Mouse (Mus musculus) forebrain, embryonic 15.5 days (tissue): ENCODE measurements at regions not wholly inside any gene's neighbourhood (a gene's known extent, or its start where the extent isn't known, plus 50 kb on each side); places are given as distances from the start of the nearest gene placed in this dataset.

Experiments
- ATAC-seq: fragments of 200-750 bp; cut with Nextera tagmentation; replicated peaks from 2 replicates; pipeline ENCODE4 v1.8.0; 2017; ENCODE audit warnings: mild to moderate bottlenecking, moderate TSS enrichment, moderate library complexity
- H3K27ac ChIP-seq: fragments of 300-500 bp; sonication (generic); replicated peaks from 2 replicates; pipeline ENCODE4 v1.5.1; 2015; ENCODE audit warnings: mild to moderate bottlenecking, inconsistent platforms
- H3K27me3 ChIP-seq: fragments of 300-500 bp; sonication (generic); 2 replicates; pipeline ENCODE4 v1.6.1; 2015; ENCODE audit warnings: inconsistent platforms
- H3K36me3 ChIP-seq: fragments of 300-500 bp; sonication (generic); 2 replicates; pipeline ENCODE4 v1.6.1; 2015; ENCODE audit warnings: mild to moderate bottlenecking, inconsistent platforms
- H3K4me1 ChIP-seq: fragments of 300-500 bp; sonication (generic); 2 replicates; pipeline ENCODE4 v1.6.1; 2015; ENCODE audit warnings: inconsistent platforms
- H3K4me2 ChIP-seq: fragments of 300-500 bp; sonication (generic); replicated peaks from 2 replicates; pipeline ENCODE4 v1.6.1; 2015; ENCODE audit warnings: mild to moderate bottlenecking, inconsistent platforms
- H3K4me3 ChIP-seq: fragments of 300-500 bp; sonication (generic); 2 replicates; pipeline ENCODE4 v1.5.1; 2015; ENCODE audit warnings: mild to moderate bottlenecking, inconsistent platforms
- H3K9ac ChIP-seq: fragments of 300-500 bp; sonication (generic); replicated peaks from 2 replicates; pipeline ENCODE4 v1.6.1; 2015; ENCODE audit warnings: mild to moderate bottlenecking, inconsistent platforms
- H3K9me3 ChIP-seq: fragments of 300-500 bp; sonication (generic); 2 replicates; pipeline ENCODE4 v1.6.1; 2016; ENCODE audit warnings: inconsistent platforms
- WGBS: fragments of 180-500 bp; shearing (Covaris S2); methylation state at CpG from one replicate; pipeline ENCODE4 v1.1.7; 2015; ENCODE audit warnings: mixed read lengths; 5-methylcytosine and 5-hydroxymethylcytosine counted together

DNA sequence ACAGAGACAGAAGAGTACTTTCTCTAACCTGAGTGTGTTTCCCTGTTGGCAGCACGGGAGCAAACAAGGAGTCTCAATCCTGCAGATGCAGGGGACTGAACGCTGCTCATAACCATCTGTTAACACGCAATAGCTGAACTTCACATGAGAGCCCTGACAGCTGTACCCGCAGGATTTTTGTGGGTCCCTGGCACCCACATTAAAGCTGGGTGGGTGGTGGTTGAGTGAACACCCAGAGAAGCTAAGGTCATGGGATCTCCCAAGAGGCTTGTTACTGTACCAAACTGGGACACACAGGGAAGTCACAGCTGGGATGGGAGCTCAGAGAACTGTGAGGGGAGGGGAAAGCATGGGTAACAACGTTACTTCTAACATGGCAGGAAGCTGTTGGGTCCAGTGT is 562.9 kb downstream of the Vrk1 start:
- Histone ChIP-seq H3K9ac (no peak overlapping the region), H3K4me1 (no peaks in the 10 kb centered on the region), H3K4me3 (no peak overlapping the region), H3K9me3 (no peaks in the 10 kb centered on the region), H3K27ac (no peak overlapping the region), H3K27me3 (no peaks in the 10 kb centered on the region), H3K4me2 (no peak overlapping the region), H3K36me3 (no peaks in the 10 kb centered on the region)
- ATAC-seq, result no peak
- WGBS, result 90% methylated on average over 5 of the region's 5 CpGs

DNA sequence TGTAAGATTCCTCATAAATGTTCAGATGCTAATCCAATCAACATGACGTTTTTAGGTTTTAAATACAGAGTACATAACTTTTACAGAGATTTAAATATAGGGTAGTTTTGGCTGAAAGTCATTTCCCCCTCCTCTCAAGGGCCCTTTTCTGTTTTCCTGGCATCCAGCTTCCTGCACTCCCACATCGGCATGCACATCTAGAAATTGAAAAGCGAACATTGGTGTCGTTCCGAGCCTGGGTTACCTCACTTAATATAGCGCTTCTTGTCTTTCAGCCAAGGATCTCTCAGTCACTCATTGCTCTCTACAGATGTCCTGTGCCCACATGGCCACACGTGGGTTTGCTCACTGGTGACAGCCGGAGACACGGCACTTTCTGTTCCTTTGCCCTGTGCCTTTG is 572.7 kb downstream of the Vrk1 start:
- H3K4me3 ChIP-seq, result no peak overlapping the region
- 72% methylated on average over 9 of the region's 9 CpGs for WGBS
- no peaks in the 10 kb centered on the region for H3K4me1 ChIP-seq
- H3K27me3 ChIP-seq, result no peaks in the 10 kb centered on the region
- H3K27ac ChIP-seq, result no peak overlapping the region
- H3K9ac ChIP-seq, result no peak overlapping the region
- no peaks in the 10 kb centered on the region for H3K36me3 ChIP-seq
- ATAC-seq, result no peak
- H3K9me3 ChIP-seq, result no peaks in the 10 kb centered on the region
- H3K4me2 ChIP-seq, result no peak overlapping the region

DNA sequence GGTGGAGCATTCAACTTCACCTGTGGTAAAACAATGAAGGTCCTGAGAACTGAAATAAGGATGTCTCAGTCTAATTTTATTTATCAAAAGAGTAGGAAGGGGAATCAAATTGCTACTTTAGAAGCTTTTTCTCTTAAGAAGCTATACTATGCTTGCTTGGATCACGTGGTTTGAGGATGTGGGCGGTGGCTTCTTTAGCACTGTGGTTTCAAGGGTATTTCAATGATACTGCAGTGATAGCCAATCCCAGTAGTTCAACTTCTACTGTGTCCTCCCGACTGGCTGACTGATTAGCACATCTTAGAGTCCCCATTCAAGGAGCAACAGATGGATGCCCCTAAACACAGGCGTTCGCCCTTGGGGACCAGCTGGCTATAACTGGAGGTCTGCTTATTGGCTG is 575.6 kb downstream of the Vrk1 start:
- WGBS, result 87% methylated on average over 5 of the region's 5 CpGs
- Histone ChIP-seq H3K27me3 (no peaks in the 10 kb centered on the region), H3K36me3 (no peaks in the 10 kb centered on the region), H3K4me1 (no peaks in the 10 kb centered on the region), H3K9ac (no peak overlapping the region), H3K4me2 (no peak overlapping the region), H3K9me3 (no peaks in the 10 kb centered on the region), H3K27ac (no peak overlapping the region), H3K4me3 (no peak overlapping the region)
- ATAC-seq, result no peak

DNA sequence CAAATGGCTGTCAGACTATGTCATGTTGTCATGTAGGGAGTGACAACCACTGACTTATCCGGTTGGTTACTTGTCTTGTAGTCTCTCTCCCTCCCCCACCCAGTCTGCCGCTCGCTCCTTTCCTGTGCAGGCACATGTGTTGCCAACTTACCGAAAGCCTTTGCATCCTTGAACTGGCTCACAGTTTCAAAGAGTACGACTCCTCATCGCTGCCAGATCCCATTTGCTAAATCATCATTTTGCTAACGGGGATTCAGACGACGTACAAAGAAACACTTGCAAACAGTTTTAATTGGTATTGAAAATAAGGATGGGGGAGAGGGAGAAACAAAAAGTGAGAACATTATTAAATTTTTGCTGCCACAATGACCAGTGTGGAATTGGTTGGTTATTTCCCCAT is 582.7 kb downstream of the Vrk1 start:
- WGBS, result 44% methylated on average over 9 of the region's 9 CpGs
- no peaks in the 10 kb centered on the region for H3K4me1 ChIP-seq
- H3K27ac ChIP-seq, result no peak overlapping the region
- no peak overlapping the region for H3K4me3 ChIP-seq
- no peaks in the 10 kb centered on the region for H3K27me3 ChIP-seq
- H3K36me3 ChIP-seq, result no peaks in the 10 kb centered on the region
- no peak overlapping the region for H3K4me2 ChIP-seq
- H3K9me3 ChIP-seq, result no peaks in the 10 kb centered on the region
- no peak for ATAC-seq
- no peak overlapping the region for H3K9ac ChIP-seq

DNA sequence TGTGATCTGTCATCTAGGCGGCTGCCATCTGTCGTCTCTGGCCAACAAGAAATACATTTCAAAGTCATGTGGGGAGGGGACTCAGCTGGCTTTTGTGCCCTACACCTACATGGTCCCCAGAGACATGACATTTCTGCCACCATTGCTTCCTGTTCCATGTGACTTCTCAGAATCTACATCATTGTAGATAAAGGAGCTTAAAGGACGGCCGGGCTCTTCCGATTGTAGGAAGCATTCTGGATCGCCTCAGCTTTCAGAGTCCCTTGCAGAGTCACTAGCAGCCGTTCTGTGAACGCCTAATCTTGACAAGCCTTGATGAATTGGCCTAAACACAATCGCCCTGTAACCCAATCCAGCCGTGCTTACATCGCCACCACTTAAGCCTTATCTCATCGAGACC is 587.6 kb downstream of the Vrk1 start:
- WGBS, result 72% methylated on average over 12 of the region's 12 CpGs
- Histone ChIP-seq H3K9ac (no peak overlapping the region), H3K4me3 (no peak overlapping the region), H3K27ac (no peak overlapping the region), H3K27me3 (no peaks in the 10 kb centered on the region), H3K4me2 (no peak overlapping the region), H3K9me3 (no peaks in the 10 kb centered on the region), H3K4me1 (no peaks in the 10 kb centered on the region), H3K36me3 (no peaks in the 10 kb centered on the region)
- no peak for ATAC-seq

DNA sequence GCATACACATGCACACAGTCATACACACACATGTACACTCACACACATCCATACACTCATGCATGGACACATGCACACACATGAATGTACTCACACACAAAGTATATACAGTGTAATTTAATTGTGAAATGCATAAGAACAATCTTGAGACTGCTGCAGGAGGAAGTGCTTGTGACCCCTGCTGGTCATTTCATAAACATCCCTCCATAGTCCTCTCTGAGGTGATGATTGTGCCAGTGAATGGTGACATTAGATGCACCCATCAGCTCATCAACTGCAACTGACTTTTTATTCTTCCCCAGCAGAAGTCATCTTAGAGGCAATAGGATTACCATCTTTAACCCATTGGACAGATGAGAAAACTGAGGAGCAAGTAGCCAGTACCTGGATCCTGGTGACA is 597.2 kb downstream of the Vrk1 start:
- no peak overlapping the region for H3K4me2 ChIP-seq
- ATAC-seq, result no peak
- H3K27me3 ChIP-seq, result no peaks in the 10 kb centered on the region
- H3K4me1 ChIP-seq, result no peaks in the 10 kb centered on the region
- H3K4me3 ChIP-seq, result no peak overlapping the region
- H3K9me3 ChIP-seq, result no peaks in the 10 kb centered on the region
- H3K36me3 ChIP-seq, result no peaks in the 10 kb centered on the region
- H3K27ac ChIP-seq, result no peak overlapping the region
- H3K9ac ChIP-seq, result no peak overlapping the region

DNA sequence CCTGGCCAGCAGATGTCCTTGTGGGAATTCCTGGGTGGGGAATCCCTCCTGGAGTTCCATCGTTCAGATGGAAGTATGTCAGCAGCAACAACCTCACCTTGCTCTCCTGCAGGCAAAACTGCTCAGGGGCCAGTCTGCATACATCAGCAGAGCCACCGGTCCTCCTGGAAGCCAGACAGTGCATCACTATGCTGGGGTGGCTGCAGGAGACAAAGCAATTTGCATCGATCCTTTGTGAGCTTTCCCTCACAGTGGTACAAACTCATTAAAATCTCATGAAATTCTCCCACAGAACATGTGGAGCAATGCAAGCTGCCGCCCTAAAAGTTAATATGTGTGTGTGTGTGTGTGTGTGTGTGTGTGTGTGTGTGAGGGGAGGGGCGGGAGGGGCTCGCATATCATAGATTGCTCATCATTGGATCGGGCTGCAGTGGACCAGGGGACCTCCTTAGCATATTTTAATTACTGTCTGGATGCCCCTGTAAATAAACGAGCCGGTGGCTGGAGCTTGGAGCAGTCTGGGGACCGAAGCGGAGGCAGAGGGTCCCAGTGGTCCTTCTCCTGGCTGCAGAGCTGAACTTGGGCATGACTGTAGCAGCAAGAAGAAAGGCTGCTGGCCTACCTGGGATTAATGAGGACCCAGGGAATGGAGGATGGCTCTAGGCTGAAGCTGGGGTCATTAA is 597.8 kb downstream of the Vrk1 start:
- 39% methylated on average over 11 of the region's 11 CpGs for WGBS
- no peaks in the 10 kb centered on the region for H3K36me3 ChIP-seq
- no peaks in the 10 kb centered on the region for H3K9me3 ChIP-seq
- no peak for ATAC-seq
- H3K4me2 ChIP-seq, result no peak overlapping the region
- no peak overlapping the region for H3K9ac ChIP-seq
- no peaks in the 10 kb centered on the region for H3K4me1 ChIP-seq
- H3K27me3 ChIP-seq, result no peaks in the 10 kb centered on the region
- H3K4me3 ChIP-seq, result no peak overlapping the region
- H3K27ac ChIP-seq, result no peak overlapping the region

DNA sequence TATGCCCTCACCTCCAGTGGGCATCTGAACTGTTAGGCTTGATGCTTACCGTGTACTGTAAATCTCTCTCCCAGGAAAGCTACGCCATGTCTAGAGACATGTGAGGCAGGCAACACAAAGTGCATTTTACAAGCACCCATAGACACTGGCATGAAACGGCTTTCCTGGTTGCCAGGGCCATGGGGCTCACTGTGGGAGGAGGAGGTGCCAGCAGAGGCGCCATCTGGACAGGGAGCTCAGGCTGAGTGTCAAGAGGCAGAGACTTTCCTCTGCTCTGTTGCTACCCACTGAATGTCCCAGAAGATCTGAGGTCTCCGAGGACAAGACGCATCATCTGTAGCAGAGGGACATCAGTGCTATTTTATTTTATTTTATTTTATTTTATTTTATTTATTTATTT is 608.7 kb downstream of the Vrk1 start:
- WGBS, result 87% methylated on average over 6 of the region's 6 CpGs
- no peaks in the 10 kb centered on the region for H3K4me1 ChIP-seq
- no peak for ATAC-seq
- no peak overlapping the region for H3K27ac ChIP-seq
- H3K9me3 ChIP-seq, result no peaks in the 10 kb centered on the region
- H3K4me2 ChIP-seq, result no peak overlapping the region
- H3K36me3 ChIP-seq, result no peaks in the 10 kb centered on the region
- H3K4me3 ChIP-seq, result no peak overlapping the region
- no peaks in the 10 kb centered on the region for H3K27me3 ChIP-seq
- H3K9ac ChIP-seq, result no peak overlapping the region

DNA sequence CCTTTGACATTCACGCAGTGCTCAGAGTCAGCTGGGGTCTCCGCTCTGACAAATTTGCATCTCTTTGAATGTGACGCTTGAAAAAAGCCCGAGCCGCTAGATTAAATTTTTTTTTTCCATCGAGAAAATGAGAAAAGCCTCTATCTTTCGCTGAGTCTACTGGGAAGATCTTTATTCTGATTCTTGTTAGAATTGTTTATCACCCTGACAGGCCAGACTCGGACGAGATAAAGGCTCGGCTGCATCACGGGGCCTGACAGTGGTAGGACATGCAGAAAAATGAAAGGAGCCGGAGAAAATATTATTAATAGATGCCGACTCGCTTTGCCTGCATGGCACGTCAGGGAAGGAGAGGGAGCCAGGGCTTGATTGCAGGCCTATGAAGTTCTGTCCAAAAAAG is 616.8 kb downstream of the Vrk1 start:
- H3K27ac ChIP-seq, result peak overlapping the region; percentile 49
- ATAC-seq, result no peak
- H3K4me3 ChIP-seq, result no peak overlapping the region
- no peak overlapping the region for H3K9ac ChIP-seq
- H3K27me3 ChIP-seq, result no peaks in the 10 kb centered on the region
- H3K4me2 ChIP-seq, result no peak overlapping the region
- no peaks in the 10 kb centered on the region for H3K36me3 ChIP-seq
- H3K9me3 ChIP-seq, result no peaks in the 10 kb centered on the region
- 48% methylated on average over 15 of the region's 15 CpGs for WGBS
- H3K4me1 ChIP-seq, result peaks cover 7% of the 10 kb centered on the region; the same call in 1 of the 2 replicates

DNA sequence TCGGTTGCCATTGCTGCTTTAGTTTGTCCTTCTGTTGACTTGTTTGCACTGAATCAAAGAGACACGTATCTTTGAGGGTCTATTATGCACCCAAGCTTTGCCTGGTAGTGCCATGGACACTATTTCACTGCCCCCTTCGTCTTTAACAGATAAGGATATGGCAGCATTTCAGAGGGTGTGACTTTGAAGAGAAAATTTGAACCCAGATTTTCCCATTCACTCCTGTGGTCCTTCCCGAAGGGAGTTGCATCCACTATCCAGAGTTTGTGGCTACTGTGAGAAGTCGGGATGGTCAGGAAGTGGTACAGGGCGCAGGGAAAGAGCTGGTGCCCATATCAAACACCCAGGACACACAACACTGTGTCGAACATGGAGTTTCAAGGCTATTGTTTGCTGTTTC is 622.5 kb downstream of the Vrk1 start:
- no peak for ATAC-seq
- Histone ChIP-seq H3K4me1 (no peaks in the 10 kb centered on the region), H3K9me3 (no peaks in the 10 kb centered on the region), H3K27ac (no peak overlapping the region), H3K9ac (no peak overlapping the region), H3K4me2 (no peak overlapping the region), H3K4me3 (no peak overlapping the region), H3K36me3 (no peaks in the 10 kb centered on the region), H3K27me3 (no peaks in the 10 kb centered on the region)
- 83% methylated on average over 7 of the region's 7 CpGs for WGBS

DNA sequence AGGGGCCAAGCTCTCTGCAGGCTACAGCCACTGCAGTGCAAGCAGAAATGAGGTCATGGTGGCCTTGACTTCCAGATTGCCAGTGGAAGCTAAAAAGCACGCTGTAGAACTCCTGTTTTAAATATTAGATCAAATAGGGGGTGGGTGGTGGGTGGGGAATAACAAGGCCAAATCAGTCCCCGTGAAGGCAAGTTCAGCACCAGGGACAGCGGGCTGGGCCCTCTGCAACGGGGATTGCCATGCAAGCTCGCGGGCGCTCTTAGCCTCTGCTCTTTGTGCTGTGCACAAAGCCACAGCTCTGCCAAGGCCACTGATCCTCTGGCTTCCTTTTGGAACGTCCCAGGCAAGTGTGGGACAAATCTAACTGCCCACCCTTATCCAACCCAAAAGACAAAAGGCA is 623.1 kb downstream of the Vrk1 start:
- Histone ChIP-seq H3K9ac (no peak overlapping the region), H3K27ac (no peak overlapping the region), H3K4me1 (no peaks in the 10 kb centered on the region), H3K36me3 (no peaks in the 10 kb centered on the region), H3K4me2 (no peak overlapping the region), H3K9me3 (no peaks in the 10 kb centered on the region), H3K27me3 (no peaks in the 10 kb centered on the region), H3K4me3 (no peak overlapping the region)
- WGBS, result 4% methylated on average over 8 of the region's 8 CpGs
- ATAC-seq, result no peak

DNA sequence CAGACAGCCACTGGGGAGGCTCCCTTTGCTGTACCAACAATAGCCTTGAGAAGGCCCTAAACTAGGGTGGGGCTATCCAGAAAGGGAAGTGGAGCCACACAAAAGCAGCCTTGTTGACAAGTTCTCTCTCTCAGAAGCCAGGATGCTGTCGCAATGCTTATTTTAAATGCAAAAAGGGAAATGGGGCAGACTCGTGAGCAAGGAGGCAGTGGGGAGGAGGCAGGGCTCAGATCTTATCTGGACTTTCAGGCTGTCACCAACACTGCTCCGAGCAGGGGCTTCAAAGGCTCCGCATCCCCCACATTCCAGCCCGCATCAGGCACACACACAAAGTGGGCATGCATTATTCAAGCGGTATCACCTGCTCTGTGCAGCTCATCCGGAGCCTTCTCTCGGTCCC is 648.3 kb downstream of the Vrk1 start:
- Histone ChIP-seq H3K9ac (no peak overlapping the region), H3K36me3 (no peaks in the 10 kb centered on the region), H3K9me3 (no peaks in the 10 kb centered on the region), H3K27ac (no peak overlapping the region), H3K4me1 (peaks cover 9% of the 10 kb centered on the region), H3K4me2 (no peak overlapping the region), H3K27me3 (no peaks in the 10 kb centered on the region), H3K4me3 (no peak overlapping the region)
- 26% methylated on average over 8 of the region's 8 CpGs for WGBS
- ATAC-seq, result no peak

DNA sequence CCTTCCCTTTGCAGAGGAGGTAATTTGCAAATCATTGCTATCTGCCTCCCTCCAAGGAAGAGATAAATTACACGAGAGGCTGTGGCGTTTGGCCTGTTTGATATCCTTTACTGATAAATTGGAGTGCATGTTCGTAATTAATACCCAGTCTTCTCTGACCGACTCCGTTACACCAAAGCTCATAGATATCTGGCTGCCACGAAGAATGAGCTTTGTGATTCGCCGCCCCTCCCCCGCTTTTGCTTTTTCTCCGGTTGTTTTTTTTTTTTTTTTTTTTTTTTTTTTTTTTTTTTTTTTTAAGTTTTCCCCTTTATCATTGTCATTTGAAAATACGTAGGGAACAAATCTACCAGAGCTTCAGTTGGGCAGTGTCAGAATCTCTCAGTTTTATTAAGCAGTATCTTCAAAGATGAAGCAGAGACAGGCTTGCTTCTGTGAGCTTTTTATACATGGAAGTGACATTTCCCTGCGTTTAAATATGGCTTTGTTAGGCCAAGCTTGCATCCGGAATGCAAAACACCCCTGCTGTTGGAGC is 663.3 kb downstream of the Vrk1 start:
- Histone ChIP-seq H3K27ac (no peak overlapping the region), H3K4me1 (peaks cover 11% of the 10 kb centered on the region), H3K4me3 (no peak overlapping the region), H3K9ac (no peak overlapping the region), H3K9me3 (no peaks in the 10 kb centered on the region), H3K27me3 (no peaks in the 10 kb centered on the region), H3K36me3 (no peaks in the 10 kb centered on the region), H3K4me2 (no peak overlapping the region)
- ATAC-seq, result no peak
- WGBS, result 31% methylated on average over 13 of the region's 13 CpGs
